Mouse (Mus musculus) left cerebral cortex, adult 8-10 months (tissue): ENCODE measurements around the gene Oas1f. TPM values are rescaled to one million over a fixed set of nuclear protein-coding genes. Genes with fewer than 3 reads are reported as not detected.
"Not testable (repeated sequence)": the region's sequence is repeated elsewhere in the genome, so short reads cannot be mapped to it uniquely, and the experiment has no call there.

Experiments
- DNase-seq, 2 experiments: peaks; one replicate each; pipeline ENCODE4 v3.0.0; 2022; ENCODE audit warnings: low spot score in 2 of 2
- total RNA-seq, 4 experiments: library from RNA; stranded (reverse); gene quantifications; 2 replicates each; pipeline ENCODE4 v1.2.4; 2022

Oas1f gene
- total RNA-seq, 4 experiments from 2014 or later, result not detected

DNA sequence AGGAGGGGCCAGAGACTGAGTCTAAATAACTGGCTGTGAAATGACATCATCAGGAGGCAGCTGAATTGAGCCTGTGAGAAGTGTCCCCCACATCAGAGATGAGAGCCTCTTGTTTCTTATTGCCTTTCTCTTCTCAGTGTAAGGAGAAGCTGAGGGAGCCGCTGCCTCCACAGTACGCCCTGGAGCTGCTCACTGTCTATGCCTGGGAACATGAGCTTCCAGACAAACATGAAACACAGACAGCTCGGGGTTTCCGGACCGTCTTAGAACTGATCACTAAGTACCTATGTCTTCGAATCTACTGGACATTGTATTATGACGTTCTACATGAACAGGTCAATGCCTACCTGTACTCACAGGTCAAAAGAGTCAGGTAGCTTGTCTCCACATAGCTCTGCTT lies 23.6 kb downstream of the Oas1f start:
- no peak for DNase-seq

DNA sequence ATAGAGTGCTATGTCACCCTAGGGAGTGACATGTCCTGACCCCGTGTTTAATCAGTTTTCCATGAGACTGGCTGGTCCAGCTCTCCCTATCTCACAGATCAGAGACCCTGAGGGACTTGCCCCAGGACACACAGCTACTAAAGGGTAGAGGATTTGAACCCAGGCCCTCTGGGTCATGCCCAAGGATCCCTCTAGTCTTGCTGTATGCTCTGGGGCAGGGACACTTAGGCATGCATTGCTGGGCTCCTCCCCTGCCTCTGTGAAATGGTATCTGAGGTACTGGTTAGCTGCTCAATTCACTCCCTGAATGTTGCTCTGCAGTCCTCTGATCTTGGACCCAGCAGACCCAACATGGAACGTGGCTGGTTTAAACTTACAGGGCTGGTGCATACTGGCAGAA lies 24.3 kb downstream of the Oas1f start:
- no peak for DNase-seq

DNA sequence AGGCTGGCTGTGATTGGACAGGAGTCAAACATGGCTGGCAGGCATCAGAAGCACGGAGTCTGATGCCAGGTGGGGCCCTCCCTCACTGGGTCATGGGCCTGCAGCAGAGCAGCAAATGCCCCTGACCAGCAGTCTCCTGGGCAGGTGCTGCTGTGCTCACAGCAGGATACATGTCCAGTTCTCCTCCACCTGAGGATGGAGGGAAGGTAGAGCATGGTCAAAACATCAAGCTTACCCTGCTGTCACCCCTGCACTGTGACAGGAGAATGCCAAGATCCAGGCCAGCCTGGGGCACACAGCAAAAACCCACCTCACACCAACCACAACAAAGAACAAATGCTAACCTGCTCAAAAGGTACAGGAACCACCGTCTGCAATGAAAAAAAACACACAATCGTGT lies 29.7 kb downstream of the Oas1f start:
- DNase-seq, result not testable (repeated sequence)

DNA sequence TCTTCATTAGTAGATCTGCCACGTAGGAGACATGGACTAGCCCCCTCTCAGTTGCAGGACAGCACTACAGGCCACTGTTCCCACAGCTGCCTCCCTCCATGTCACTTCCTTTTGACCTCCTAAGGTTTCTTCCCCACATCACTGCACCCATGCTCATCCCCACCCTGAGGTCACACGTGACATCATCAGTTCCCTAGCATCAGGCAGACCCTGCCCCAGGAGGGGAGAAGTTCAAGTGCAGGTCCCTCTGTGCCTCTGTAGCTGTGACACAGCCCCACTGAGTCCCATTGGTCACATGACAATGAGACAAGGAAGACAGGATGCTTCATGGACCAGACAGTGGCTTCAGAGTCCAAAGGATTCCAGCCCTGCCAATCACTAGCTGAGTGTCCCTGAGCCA lies 30.2 kb downstream of the Oas1f start:
- not testable (repeated sequence) for DNase-seq

DNA sequence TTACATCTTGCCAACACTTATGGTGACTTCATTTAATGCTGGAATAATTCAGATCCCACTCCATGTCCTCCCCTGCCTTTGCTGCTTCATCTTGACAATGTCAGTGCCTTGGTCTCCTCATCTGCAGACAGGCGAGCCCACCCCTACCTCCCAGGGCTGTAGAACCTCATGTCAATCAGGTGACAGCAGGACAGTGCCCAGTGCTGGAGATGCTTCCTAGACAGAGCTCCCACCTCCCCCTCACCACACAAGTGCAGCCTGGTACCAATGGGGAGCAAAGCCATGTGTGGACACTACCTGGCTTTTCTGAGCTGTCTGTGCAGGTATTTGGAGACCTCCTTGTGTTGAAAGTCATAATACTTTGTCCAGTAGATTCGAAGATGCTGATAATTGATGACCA lies 31.6 kb downstream of the Oas1f start:
- DNase-seq, result not testable (repeated sequence)

DNA sequence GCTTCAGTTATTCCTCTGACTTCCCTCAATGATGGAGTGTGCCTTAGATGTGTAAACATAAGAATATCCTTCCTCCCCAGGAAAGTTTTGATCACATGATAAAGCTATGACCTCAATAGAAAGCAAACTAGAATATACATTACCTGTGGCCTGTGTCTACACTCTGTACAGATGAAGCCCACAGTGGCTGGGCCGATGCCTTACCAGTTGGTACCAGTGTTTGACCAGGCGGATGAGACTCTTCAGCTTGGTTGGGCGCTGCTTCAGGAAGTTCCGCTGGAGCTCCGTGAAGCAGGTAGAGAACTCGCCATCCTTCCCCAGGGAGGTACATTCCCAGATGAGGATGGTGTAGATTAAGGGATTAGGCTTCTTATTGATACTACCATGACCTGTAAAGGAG lies 34.5 kb downstream of the Oas1f start:
- DNase-seq, result not testable (repeated sequence)

DNA sequence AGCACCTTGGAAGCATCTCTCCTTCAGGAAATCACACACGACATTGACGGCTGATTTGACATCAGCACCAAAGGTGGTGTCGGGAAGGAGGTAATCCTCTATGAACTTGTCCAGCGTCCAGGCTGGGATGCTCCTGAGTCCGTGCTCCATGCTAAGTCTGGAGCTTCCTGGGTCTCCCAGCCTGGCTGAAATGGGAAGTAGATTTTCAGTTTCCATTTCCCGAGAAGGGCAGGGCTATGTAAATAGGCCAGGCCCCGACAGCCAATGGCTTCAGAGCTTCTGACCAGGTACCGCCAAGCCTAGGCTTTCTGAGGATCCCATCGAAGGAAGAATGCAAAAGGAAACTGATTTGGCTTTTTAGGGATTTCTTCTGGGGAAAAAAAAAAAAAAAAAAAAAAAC lies 40.2 kb downstream of the Oas1f start, which contains the start of gene Oas1g:
Oas1g (minus strand) TSS at position 201 of the 400 bp plus-strand sequence.
- DNase-seq, result not testable (repeated sequence)

DNA sequence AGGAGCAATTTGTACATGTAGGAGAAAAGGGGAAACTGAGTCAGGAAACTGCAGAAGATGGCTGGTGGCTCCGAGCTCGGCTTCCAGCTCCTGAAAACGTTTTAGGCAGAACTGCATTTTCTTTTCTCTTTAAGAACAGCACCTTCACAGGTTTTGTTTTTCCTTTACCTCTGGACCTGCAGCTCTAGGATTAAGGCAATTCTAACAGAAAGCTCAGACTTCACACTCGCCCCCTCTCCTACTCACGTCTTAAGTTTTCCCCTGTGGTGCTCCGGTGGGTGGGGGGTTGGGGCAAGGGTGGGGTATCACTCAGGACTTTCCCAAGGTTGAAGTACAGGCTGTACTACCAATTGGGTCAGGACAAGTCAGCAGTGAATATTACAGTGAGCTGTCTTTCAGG lies 40.7 kb downstream of the Oas1f start:
- no peak for DNase-seq

DNA sequence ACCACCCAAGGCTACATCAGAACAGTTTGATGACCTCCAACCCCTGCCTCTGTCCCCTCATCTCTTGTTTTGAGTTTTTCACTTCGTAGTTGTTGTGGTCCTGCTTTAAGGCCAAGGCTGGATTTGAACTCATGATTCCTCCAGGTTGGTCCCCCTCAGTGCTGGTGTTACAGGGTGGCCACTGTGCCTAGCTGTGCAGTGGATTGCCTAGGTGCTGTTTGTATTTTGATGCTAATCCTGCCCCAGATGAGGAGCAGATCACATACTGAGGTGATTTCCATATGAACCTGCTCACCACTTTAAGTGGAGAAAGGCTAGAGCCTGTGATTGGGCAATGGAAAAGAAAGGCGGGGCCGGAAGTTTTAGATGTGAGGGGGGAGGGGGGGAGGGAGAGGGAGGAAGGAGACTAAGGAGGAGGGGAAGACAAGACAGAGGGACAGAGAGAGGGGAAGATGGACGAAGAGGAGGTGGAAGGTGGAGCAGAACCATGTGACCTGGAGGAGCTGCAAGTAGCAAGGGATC lies 41.2 kb downstream of the Oas1f start:
- not testable (repeated sequence) for DNase-seq

DNA sequence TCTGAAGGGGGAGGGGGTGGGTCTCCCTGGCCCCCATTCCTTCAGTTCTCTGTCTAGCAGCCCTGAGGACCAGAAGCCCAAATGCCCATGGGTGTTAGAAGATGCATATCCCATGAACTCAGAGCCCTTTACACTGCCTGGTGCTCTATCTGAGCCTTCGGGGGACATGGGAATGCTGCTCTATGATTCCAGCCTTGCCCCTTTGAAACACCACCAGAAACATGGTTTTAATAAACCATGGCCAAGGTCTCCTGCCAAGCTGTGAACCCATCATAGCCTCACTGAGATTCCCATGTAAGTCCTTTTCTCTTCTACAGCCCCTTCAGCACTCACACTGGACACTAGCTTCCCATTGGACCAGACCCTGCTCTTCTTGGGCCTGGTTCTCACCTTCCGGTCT lies 42.9 kb downstream of the Oas1f start:
- DNase-seq, result no peak

DNA sequence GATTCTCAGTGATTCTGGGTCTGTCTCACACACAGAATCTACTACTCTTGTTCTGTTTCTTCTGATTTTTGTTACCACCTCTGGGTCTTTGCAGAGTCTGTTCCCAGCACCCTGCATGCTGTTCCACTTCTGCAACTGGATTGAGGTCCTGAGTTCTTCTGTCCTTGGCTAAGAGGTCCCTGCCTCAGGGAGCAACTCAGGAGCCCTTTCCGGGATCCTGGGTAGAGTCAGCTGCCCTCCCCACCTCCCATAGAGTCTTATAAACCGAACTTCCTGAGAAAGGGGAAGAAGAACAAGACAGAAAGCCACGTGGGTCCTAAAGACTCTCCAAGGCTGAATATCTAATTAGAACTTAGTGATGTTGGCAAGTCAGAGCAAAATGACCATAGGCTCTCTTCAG lies 43.8 kb downstream of the Oas1f start:
- no peak for DNase-seq

DNA sequence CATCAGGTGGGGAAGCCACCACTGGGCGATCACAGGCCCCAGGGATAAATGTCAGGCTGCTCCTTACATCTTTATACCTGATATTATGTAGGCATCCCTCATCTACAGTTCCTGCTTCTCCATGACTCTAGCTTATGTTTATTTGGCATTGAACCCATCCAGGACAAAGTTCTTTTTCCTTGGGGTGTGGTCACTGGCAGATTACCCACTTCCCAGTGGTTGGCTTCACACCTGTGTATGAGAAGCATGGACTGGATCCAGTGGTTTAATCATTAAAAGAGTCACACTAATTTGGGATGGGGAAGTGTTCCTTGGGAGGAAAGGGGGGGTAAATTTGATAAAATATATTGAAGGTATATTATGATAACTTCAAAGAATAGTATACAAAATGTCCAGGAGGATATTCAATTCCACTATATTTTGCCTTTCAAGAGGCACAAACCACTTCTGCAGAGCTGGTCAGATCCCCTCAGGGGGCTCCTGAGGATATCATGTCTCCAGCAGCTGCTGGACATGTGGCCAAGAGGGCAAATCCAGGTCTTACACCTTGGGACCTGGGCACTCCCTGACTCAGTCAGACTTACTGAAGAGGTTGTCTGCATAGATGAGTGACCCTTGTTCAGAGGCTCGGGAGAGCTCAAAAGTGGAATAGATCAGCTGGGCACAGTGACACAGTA lies 44.5 kb downstream of the Oas1f start:
- DNase-seq, result not testable (repeated sequence)

DNA sequence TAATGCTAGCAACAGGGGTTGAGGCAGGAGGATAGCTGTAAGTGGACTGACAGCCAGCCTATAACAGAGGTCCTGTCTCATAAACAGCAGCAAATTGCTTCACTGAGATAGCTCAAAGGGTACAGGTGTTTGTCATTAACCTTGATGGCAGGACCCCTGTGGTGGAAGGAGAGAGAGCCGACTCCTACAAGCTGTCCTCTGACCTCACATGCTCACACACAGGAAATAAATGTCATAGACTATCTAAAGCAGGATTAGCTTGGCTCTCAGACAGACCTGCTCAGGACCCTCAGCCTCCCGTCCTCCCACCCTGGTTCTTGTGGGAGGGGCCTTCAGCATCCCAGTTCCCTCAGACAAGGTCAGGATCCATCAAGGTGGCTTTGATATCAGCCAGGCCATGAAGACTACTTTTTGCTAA lies 45.1 kb downstream of the Oas1f start:
- no peak for DNase-seq

DNA sequence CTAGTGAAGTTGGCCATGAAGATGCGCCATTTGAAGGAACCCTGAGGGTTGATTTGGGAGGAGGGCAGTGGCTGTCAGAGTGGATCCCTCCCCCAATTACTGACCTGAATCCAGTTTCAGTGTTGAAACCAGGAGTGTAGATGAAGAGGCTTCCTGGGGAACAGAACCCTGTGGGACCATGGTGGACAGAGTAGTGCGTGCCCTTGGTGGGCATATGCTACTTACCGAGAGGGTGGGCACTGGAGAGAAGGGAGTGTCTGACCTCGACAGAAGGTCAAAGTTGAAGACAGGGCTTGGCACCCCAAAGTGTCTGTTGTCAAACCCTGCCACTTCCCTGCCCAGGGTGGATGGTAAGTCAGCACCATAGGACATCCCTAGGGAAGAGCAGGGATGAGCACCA lies 46.7 kb downstream of the Oas1f start:
- DNase-seq, result not testable (repeated sequence)

DNA sequence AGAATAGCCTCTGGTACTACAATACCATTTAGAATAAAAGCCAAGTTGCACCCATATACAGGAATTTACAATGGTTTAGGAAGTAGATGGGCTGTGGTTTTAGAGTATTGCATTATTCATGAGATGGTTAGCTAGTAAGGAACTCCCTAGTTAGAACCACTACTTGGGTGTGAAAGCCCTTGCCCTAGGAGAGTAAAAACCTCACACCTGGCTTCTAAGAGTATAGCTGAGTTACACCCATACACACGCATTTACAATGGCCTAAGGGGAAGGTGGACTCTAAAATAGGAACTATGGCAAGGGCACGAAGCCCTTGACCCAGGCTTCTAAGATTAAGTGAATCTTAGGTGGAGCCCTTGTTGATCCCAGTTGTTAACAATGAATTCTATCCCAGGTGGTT lies 47.5 kb downstream of the Oas1f start:
- not testable (repeated sequence) for DNase-seq

DNA sequence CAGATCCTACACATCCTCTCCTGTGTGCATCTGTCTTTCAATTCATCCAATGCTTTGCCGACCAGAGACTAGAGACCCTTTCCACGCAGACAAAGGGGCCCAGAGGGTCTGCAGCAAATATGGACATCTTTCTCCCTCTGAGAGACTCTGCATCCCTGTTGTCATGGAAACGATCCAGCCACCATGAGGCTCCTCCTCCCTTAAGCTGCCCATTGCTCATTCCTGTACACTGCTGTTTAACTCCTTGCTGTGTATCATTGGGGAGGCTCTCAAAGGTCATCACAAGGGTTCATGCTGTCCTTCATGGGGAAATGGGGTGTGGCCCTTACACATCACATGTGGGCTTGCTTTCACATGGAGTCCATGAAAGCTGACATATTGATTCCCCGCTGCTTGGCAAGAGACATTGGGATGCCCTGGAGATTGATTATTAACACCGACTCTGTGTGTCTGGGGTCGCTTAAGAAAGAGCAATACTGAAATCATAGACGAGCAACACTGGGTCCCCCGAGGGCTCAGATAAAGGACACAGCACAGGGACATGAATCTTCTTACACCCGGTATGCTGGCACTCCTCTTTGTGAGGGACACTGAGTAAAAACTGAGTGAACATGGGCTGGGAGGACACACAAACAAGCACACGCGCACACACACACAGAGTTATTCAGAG lies 48.2 kb downstream of the Oas1f start:
- no peak for DNase-seq

DNA sequence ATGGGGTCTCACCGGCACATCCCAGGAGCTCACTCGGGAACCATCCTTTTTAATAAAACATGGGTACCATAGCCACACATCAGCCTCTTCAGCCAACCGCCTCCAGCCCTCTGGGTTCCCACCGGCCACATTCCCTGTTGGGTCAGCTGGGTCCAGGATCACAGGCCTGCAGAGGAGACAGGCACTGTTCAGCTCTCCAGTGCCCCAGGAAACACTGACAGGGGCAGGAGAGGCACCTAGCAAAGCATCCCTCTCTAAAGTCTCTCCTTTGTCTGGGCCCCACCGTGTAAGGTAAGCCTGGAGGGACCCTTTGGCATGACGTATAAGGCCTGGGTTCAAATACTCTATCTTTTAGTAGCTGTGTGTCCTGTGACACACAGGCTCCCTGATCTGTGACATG lies 51.1 kb downstream of the Oas1f start:
- DNase-seq, result no peak

DNA sequence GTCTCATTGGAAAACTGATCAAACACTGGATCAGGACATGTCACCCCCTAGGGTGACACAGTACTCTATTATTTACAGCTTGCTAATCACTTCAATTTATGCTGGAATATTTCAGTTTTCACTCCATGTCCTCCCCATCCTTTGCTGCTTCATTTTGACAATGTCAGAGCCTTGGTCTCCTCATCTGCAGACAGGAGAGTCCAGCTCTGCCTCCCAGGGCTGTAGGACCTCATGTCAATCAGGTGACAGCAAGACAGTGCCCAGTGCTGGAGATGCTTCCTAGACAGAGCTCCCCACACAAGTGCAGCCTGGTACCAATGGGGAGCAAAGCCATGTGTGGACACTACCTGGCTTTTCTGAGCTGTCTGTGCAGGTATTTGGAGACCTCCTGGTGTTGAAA lies 51.6 kb downstream of the Oas1f start:
- no peak for DNase-seq

DNA sequence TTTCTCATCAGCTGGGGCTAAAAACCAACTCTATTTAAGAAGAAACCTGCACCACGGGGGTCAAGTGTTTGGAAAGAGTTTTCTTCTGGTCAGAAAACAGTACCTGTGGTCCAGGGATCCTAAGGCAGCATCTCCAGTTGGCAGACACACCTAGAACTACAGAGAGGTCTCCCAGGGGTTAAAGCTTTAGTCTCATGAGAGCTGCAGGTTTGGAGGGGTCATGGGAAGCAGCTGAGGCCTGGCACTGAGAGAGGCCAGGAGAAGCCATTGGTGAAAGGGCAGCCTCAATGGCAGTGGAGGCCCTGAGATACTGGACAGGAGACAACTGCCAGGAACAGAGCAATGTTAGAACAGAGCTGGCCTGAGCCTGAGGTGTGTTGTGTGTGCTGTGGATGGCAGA lies 53.5 kb downstream of the Oas1f start:
- no peak for DNase-seq

DNA sequence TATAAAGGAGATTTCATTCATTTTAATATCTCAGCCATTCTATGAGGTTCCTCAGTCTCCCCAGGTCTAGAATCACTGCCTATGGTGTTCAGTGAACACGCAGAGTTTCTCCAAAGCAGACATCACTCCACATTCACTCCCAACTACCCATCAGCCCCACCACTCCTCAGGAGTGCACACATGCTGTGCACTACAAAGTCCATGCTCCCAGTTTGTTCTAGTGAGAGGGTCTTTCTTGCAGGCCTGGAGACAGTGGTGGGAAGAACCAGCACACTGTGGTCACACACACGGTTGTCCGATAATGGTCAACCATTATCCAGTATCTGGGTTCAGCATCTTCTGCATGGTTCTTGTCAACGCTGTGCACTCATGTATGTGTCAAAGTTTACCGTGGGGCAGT lies 54.9 kb downstream of the Oas1f start:
- DNase-seq, result no peak

DNA sequence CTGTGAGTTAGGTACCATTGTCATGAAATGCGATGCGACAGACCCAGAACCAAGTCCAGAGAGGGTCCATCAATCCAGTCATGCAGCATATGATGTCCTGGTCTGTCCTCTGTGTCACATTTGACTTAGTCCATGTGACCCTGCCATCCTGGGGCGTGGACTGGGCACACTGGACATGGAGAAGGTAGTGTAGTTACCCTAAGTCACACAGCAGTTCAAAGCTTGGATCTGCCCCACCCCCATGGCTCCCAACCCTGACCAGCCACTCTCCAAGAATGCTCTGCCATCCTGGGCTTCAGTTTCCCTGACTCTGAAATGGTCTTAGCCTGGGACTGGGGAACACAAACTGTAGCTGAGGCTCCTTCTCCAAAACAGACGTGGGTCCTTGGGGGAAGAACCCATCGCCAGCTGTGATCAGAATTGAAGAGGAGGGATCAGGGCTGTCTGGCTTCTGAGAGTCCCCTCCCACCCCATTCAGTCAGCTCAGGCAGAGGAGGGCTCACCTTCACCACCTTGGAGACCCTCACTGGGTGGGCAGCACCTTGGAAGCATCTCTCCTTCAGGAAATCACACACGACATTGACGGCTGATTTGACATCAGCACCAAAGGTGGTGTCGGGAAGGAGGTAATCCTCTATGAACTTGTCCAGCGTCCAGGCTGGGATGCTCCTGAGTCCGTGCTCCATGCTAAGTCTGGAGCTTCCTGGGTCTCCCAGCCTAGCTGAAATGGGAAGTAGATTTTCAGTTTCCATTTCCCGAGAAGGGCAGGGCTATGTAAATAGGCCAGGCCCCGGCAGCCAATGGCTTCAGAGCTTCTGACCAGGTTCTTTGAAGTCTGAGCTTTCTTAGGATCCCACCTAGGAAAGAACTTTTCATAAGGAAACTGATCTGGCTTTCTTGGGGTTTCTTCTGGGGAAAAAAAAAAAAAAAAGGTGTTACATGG lies 59.9 kb downstream of the Oas1f start, which contains the start of gene Oas1a:
Oas1a (minus strand) TSS at position 731 of the 943 bp plus-strand sequence.
- DNase-seq, result not testable (repeated sequence)
